Mouse (Mus musculus) layer of hippocampus, adult 11-12 months (tissue): ENCODE measurements at regions not wholly inside any gene's neighbourhood (a gene's known extent, or its start where the extent isn't known, plus 50 kb on each side); places are given as distances from the start of the nearest gene placed in this dataset.

ENCODE experiments used
- DNase-seq: peaks from one replicate; pipeline ENCODE4 v3.0.0; 2022; ENCODE audit warnings: low spot score

DNA sequence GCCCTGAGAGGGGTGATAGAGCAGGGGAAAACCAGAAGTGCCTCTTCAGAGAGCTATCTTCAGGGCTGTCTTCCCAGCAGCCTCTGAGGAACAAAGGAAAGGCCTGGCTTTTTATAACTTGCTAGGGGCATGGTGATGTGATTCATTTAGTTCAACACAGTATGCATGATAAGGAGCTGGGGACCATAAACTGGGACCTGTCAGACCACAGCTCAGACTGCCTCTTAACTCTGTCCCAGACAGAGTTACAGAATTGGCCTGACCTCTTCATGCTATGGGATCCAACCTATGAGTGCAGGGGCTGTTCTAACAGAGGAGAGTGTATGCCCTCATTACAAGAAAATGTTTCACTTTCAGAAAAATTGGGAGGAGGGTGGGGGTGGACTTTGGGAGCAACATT is 59.3 kb upstream of the Il12b start:
- no peak for DNase-seq

- DNase-seq: no peak
Observed at GRCm38 (mm10) chr11:44348308-44348707, 51.6 kb upstream of the Il12b start.

DNA sequence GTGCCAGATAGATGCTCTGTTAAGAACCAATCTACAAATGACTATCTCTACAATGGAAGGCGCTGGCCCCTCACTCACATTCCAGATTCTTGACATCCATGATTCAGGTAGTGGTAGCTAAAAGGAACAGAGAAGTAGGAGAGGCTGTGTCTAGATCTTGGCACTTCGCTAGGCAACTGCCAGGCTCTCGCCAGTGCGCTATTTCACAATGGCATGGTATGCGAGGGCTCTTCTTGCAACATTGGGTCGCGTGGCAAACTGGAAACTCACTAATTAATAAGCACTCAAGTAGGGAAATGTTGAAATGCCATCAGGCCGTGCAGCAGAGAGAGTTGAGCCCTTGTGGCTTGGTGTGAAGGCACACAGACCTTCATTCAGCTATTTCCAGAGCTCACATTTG is 50.3 kb upstream of the Il12b start:
- DNase-seq: no peak
